Mouse (Mus musculus) retina, postnatal 7 days (tissue): ENCODE results near the gene 4921530L21Rik.
A peak's percentile ranks its signal among the peaks of the same experiment; 100 is the strongest.

Experiments used
- DNase-seq: peaks from one replicate; pipeline ENCODE4 v3.0.0-alpha.2; 2012; ENCODE audit warnings: low read depth, low spot score

Gene 4921530L21Rik

GRCm38 (mm10) chr14:95880954-95881353 lies at the start of gene 4921530L21Rik:
Gene 4921530L21Rik (plus strand): TSS chr14:95881254.
- no peak for DNase-seq

GRCm38 (mm10) chr14:95833866-95834265 lies 47.2 kb upstream of the 4921530L21Rik start:
- no peak for DNase-seq

DNA sequence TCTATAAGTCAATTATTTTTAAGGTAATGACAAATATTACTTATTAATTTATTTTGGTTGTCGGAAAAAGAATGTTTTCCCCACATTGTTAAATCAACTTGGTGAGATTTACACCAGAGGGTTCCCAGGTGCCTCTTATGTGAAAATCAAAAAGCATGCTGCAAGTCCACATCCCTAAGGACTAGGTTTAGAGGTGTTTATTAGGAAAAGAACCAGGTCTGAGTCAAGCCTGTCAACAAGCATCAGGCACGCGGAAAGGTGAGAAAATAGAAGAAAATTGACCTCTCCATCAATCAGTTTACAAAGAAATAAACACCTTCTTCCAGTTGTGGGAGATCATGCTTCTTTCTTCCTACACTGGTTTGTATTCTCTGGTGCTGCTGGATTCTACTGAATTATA lies 18.1 kb upstream of the 4921530L21Rik start:
- no peak for DNase-seq

GRCm38 (mm10) chr14:95865676-95866416 lies 15.2 kb upstream of the 4921530L21Rik start:
- DNase-seq, result peak; percentile 21

DNA sequence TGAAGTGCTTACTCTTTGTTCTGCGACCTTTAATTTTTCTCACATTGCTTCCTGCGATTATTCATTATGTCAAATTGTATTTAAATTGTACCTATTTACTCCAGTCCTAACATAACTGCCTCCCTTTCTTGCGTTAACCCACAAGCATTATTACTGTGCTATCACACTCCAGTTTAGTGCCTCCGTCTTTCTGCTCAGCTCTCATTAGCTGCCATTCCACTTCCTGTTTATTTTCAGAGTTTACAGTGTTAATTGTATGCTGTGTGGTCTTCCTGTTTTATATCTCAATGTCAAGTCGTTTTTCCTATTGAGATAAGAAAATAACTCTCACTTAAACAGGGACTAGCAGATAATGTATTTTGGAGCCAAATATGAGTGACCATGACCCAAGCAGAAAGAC lies 9.0 kb upstream of the 4921530L21Rik start:
- no peak for DNase-seq

- DNase-seq, result no peak
Observed at GRCm38 (mm10) chr14:95876785-95877510, 4.1 kb upstream of the 4921530L21Rik start.

GRCm38 (mm10) chr14:95877548-95877947 lies 3.5 kb upstream of the 4921530L21Rik start:
- no peak for DNase-seq

- no peak for DNase-seq
Observed at GRCm38 (mm10) chr14:95899458-95899857, 18.4 kb downstream of the 4921530L21Rik start.

DNA sequence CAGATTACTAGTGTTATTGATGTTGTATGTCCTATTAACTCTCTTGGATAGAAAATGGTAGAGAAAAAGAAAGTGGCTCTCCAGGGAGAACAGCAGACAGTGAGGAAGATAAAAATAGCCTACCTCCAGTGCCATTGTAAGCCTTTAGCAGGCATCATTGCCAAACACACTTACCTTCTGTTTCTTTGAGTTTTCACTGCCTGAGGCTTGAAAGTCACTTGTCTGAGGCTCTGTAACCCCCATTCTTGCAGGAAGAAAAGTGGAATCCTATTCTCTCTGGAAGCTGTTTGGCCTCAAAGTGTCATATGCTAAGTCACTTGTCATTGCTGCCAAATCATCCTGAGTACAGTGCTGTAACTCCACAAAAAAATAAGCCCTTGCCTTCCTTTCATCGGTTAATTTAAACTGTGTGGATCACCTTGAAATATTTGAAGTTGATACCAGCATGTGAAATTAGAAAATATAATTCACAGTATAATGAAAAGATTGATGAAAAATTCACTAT lies 23.6 kb downstream of the 4921530L21Rik start:
- no peak for DNase-seq

GRCm38 (mm10) chr14:95913293-95913692 lies 32.2 kb downstream of the 4921530L21Rik start:
- no peak for DNase-seq

GRCm38 (mm10) chr14:95926742-95927141 lies 45.7 kb downstream of the 4921530L21Rik start:
- no peak for DNase-seq

DNA sequence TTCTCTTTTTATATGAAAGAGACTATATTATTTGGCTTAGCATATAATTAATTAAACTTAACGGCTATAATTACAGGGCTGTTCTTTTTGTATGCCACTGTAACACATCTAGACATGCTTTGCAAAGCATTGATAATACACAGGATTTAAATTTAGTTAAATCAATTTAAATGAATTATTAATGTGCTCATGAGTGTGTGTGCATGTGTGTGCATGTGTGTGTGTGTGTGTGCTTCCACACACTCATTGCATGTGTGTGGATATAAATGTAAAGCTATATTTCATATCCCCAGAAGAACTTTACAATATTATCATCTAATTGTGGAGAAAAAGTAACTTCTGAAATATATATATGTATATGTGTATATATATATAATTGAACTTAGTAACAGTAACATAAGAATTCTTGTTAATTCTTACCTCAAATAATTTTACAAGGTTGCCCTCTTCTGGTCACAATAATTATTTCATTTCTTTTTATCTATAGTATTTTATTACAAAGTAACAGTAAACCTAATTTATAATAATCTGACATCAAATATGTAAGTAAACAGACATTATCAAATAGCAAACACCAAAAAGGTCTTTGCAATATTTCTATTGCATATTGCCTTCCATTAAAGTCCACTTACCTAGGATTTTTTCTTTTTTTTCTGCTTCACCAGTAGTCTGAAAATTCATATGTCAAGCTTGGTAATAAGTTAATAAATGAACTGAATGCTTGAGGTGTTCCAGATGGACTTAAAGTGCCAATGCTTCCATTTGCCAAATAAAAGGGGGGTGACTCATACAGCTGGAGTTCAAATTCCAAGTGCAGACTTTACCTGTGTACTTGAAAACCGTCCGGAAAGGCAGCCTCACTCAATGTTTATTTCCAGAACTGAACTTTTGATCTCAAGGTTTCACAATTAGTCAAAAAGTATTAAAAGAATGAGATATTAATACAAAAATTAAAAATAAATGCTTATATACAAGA lies 47.0 kb downstream of the 4921530L21Rik start:
- no peak for DNase-seq
